Mouse (Mus musculus) fat pad, adult 2 months (tissue): Measurements from ENCODE around the gene Ipcef1.
"Not testable (repeated sequence)": the region's sequence is repeated elsewhere in the genome, so short reads cannot be mapped to it uniquely, and the experiment has no call there.

ENCODE experiments used
- DNase-seq: peaks from one replicate; pipeline ENCODE4 v3.0.0-alpha.2; 2011; ENCODE audit warnings: low read depth, low spot score; ENCODE audit errors: extremely low read depth

Gene Ipcef1

GRCm38 (mm10) chr10:6890348-6891009 is 161.8 kb downstream of the Ipcef1 start:
- DNase-seq = no peak

- no peak for DNase-seq
These were observed 162.5 kb downstream of the Ipcef1 start for GRCm38 (mm10) chr10:6889640-6890245.

GRCm38 (mm10) chr10:6885460-6885859 is 166.8 kb downstream of the Ipcef1 start:
- no peak for DNase-seq

GRCm38 (mm10) chr10:6882041-6882440 is 170.2 kb downstream of the Ipcef1 start:
- not testable (repeated sequence) for DNase-seq

GRCm38 (mm10) chr10:6878276-6878881 is 173.9 kb downstream of the Ipcef1 start:
- no peak for DNase-seq

GRCm38 (mm10) chr10:6873917-6874316 is 178.4 kb downstream of the Ipcef1 start:
- DNase-seq = no peak

GRCm38 (mm10) chr10:6871418-6872072 is 180.7 kb downstream of the Ipcef1 start:
- DNase-seq = no peak

GRCm38 (mm10) chr10:6855812-6856211 is 196.5 kb downstream of the Ipcef1 start:
- DNase-seq = no peak

- no peak for DNase-seq
These were observed 203.4 kb downstream of the Ipcef1 start for GRCm38 (mm10) chr10:6848834-6849233.

GRCm38 (mm10) chr10:6848162-6848754 is 204.0 kb downstream of the Ipcef1 start:
- no peak for DNase-seq

- no peak for DNase-seq
These were observed 206.0 kb downstream of the Ipcef1 start for GRCm38 (mm10) chr10:6846283-6846682.

- no peak for DNase-seq
These were observed 210.1 kb downstream of the Ipcef1 start for GRCm38 (mm10) chr10:6842225-6842624.
